Comparison of ENCODE assay signal across 9 mouse cellular contexts in the genomic region with DNA sequence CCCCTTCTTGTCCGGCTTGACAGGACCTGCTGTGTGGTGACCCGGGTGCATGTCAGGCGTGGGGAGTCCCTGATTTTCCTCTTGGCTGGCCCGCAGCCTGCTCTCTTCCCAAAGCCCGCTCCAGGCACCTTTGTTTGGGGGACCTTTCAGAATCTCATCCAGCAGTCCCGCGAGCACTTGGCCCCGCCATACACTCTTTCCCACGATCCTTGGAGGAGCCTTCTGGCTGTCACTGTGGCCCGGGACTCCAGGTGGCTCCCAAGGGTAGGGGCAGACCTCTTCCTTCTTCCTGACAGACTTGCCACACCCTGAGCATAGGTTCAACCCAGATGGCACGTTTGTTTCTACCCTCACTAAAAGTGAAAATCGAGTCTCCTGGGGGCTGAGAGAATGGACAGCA. TPM values are rescaled to one million over a fixed set of nuclear protein-coding genes. Genes with fewer than 3 reads are reported as not detected.
DNase-seq lines count a peak whose midpoint lies in the region; ATAC-seq lines count a peak whose summit lies in the region.
"Had no signal": no experiment of that assay in that cellular context is flagged by ENCODE, and none has a peak within 500 bp of the region (broad histone marks: within the 10 kb centered on the region; RNA-seq: fewer than 3 reads in every experiment).

No protein-coding gene starts in this region.

- H3K27me3 ChIP-seq in forebrain, embryonic 13.5 days, result peaks cover 49% of the 10 kb centered on the region
- H3K27me3 ChIP-seq in forebrain, embryonic 10.5 days (ENCODE audit: poor library complexity, severe bottlenecking), result peaks cover 69% of the 10 kb centered on the region
- H3K27me3 ChIP-seq in liver, embryonic 11.5 days (replicated peaks; ENCODE audit: control insufficient read depth, insufficient read depth, low read length), result peaks cover 51% of the 10 kb centered on the region
- peaks cover 77% of the 10 kb centered on the region for H3K27me3 ChIP-seq in embryonic facial prominence, embryonic 10.5 days (replicated peaks; ENCODE audit: low read depth, poor library complexity, severe bottlenecking)
- H3K27me3 ChIP-seq in limb, embryonic 12.5 days, result peaks cover 72% of the 10 kb centered on the region

- H3K4me3 ChIP-seq in forebrain, embryonic 13.5 days, result no peak overlapping the region
- no peak overlapping the region; the same call in 1 of the 2 replicates for H3K4me3 ChIP-seq in forebrain, embryonic 10.5 days
- peak overlapping the region; percentile 44; the same call in 1 of the 2 replicates for H3K4me3 ChIP-seq in liver, embryonic 11.5 days (ENCODE audit: low read depth, low read length)
- peak overlapping the region; percentile 58 for H3K4me3 ChIP-seq in embryonic facial prominence, embryonic 10.5 days
- peak overlapping the region; percentile 46 for H3K4me3 ChIP-seq in limb, embryonic 12.5 days (replicated peaks)

- no peak overlapping the region; the same call in 1 of the 2 replicates for H3K9ac ChIP-seq in forebrain, embryonic 13.5 days
- no peak overlapping the region for H3K9ac ChIP-seq in liver, embryonic 11.5 days (ENCODE audit: low read depth, low read length)
- H3K9ac ChIP-seq in limb, embryonic 12.5 days (replicated peaks), result no peak overlapping the region

- DNase-seq in forebrain, embryonic 10.5 days (ENCODE audit: extremely low spot score, low spot score), result no peak
- DNase-seq in liver, embryonic 11.5 days (ENCODE audit: low spot score), result no peak
- no peak for DNase-seq in liver
- DNase-seq in embryonic facial prominence, embryonic 10.5 days (ENCODE audit: low spot score), result no peak
- no peak for DNase-seq in T-cell, adult 2 months (ENCODE audit: low spot score)
- DNase-seq: gastrocnemius, postnatal 36 days had no signal

- H3K27ac ChIP-seq in forebrain, embryonic 13.5 days, result no peak overlapping the region
- no peak overlapping the region for H3K27ac ChIP-seq in forebrain, embryonic 10.5 days
- no peak overlapping the region for H3K27ac ChIP-seq in liver, embryonic 11.5 days (ENCODE audit: low read depth, low read length)
- no peak overlapping the region for H3K27ac ChIP-seq in embryonic facial prominence, embryonic 10.5 days (replicated peaks)
- H3K27ac ChIP-seq in limb, embryonic 12.5 days, result no peak overlapping the region

- H3K9me3 ChIP-seq in forebrain, embryonic 13.5 days (replicated peaks), result no peaks in the 10 kb centered on the region
- H3K9me3 ChIP-seq in forebrain, embryonic 10.5 days, result no peaks in the 10 kb centered on the region
- H3K9me3 ChIP-seq in liver, embryonic 11.5 days (ENCODE audit: control insufficient read depth, low read length), result no peaks in the 10 kb centered on the region
- no peaks in the 10 kb centered on the region for H3K9me3 ChIP-seq in embryonic facial prominence, embryonic 10.5 days
- no peaks in the 10 kb centered on the region for H3K9me3 ChIP-seq in limb, embryonic 12.5 days

- ATAC-seq in forebrain, embryonic 13.5 days, result no peak
- ATAC-seq in liver, embryonic 11.5 days (replicated peaks; ENCODE audit: low FRiP score), result no peak
- no peak for ATAC-seq in limb, embryonic 12.5 days (ENCODE audit: insufficient number of reproducible peaks, insufficient read depth, low FRiP score, low TSS enrichment, low read depth)
- ATAC-seq in inflammation-experienced regulatory T-cells, adult 6 months, result no peak

- peaks cover 12% of the 10 kb centered on the region for H3K4me1 ChIP-seq in forebrain, embryonic 13.5 days
- H3K4me1 ChIP-seq in forebrain, embryonic 10.5 days, result peaks cover 16% of the 10 kb centered on the region
- H3K4me1 ChIP-seq in liver, embryonic 11.5 days (replicated peaks; ENCODE audit: control insufficient read depth, insufficient read depth, low read length), result peaks cover 5% of the 10 kb centered on the region; the same call in 1 of the 2 replicates
- peaks cover 19% of the 10 kb centered on the region for H3K4me1 ChIP-seq in embryonic facial prominence, embryonic 10.5 days
- H3K4me1 ChIP-seq in limb, embryonic 12.5 days (replicated peaks), result peaks cover 8% of the 10 kb centered on the region

- H3K4me2 ChIP-seq in forebrain, embryonic 13.5 days, result peak overlapping the region; percentile 74; the same call in 1 of the 2 replicates
- H3K4me2 ChIP-seq in liver, embryonic 11.5 days, result no peak overlapping the region
- H3K4me2 ChIP-seq in limb, embryonic 12.5 days, result peak overlapping the region; percentile 74

- no peaks in the 10 kb centered on the region for H3K36me3 ChIP-seq in forebrain, embryonic 13.5 days (ENCODE audit: poor library complexity, severe bottlenecking)
- no peaks in the 10 kb centered on the region for H3K36me3 ChIP-seq in forebrain, embryonic 10.5 days (replicated peaks)
- H3K36me3 ChIP-seq in liver, embryonic 11.5 days (ENCODE audit: control insufficient read depth, insufficient read depth, low read length), result no peaks in the 10 kb centered on the region
- H3K36me3 ChIP-seq in embryonic facial prominence, embryonic 10.5 days (replicated peaks), result no peaks in the 10 kb centered on the region
- no peaks in the 10 kb centered on the region for H3K36me3 ChIP-seq in limb, embryonic 12.5 days

- WGBS in forebrain, embryonic 13.5 days, result 29% methylated on average over 12 of the region's 12 CpGs
- WGBS in forebrain, embryonic 10.5 days, result 43% methylated on average over 12 of the region's 12 CpGs
- 43% methylated on average over 12 of the region's 12 CpGs for WGBS in liver, embryonic 11.5 days
- WGBS in embryonic facial prominence, embryonic 10.5 days, result 43% methylated on average over 12 of the region's 12 CpGs
- WGBS in limb, embryonic 12.5 days, result 40% methylated on average over 12 of the region's 12 CpGs

RNA-seq across cellular contexts. Expression of a gene that starts 1.0 kb away (rescaled TPM):
- 0.21 and 0.38 TPM in 2 replicates for polyA plus RNA-seq in forebrain, embryonic 13.5 days (2015; fragmentation: Nextera tagmentation; extraction: Ambion mirVana)
- polyA plus RNA-seq in forebrain, embryonic 10.5 days (2016; fragmentation: Nextera tagmentation; extraction: Ambion mirVana), result 0.47 and 0.63 TPM in 2 replicates
- 0.60 and 0.77 TPM in 2 replicates for polyA plus RNA-seq in liver, embryonic 11.5 days (2014; fragmentation: Nextera tagmentation; extraction: Ambion mirVana)
- 1.1 and 1.5 TPM in 2 replicates for polyA plus RNA-seq in embryonic facial prominence, embryonic 10.5 days (2016; fragmentation: Nextera tagmentation; extraction: Ambion mirVana)
- 3.1 and 3.9 TPM in 2 replicates for polyA plus RNA-seq in limb, embryonic 12.5 days (2016; fragmentation: Nextera tagmentation; extraction: Ambion mirVana)
- not detected for polyA plus RNA-seq in inflammation-experienced regulatory T-cells, adult 6 months (2017; shearing (Covaris generic))

RNA-seq across cellular contexts. Expression of a gene that starts 37.0 kb away (rescaled TPM):
- 74.8 and 86.1 TPM in 2 replicates for polyA plus RNA-seq in forebrain, embryonic 13.5 days (2015; fragmentation: Nextera tagmentation; extraction: Ambion mirVana)
- polyA plus RNA-seq in forebrain, embryonic 10.5 days (2016; fragmentation: Nextera tagmentation; extraction: Ambion mirVana), result 223 and 224 TPM in 2 replicates
- 299 and 304 TPM in 2 replicates for polyA plus RNA-seq in liver, embryonic 11.5 days (2014; fragmentation: Nextera tagmentation; extraction: Ambion mirVana)
- 212 and 216 TPM in 2 replicates for polyA plus RNA-seq in embryonic facial prominence, embryonic 10.5 days (2016; fragmentation: Nextera tagmentation; extraction: Ambion mirVana)
- 181 and 182 TPM in 2 replicates for polyA plus RNA-seq in limb, embryonic 12.5 days (2016; fragmentation: Nextera tagmentation; extraction: Ambion mirVana)
- 10 to 100 TPM; 14.4 to 20.1 (median 15.9) TPM for polyA plus RNA-seq in inflammation-experienced regulatory T-cells, adult 6 months (2017; shearing (Covaris generic))

RNA-seq across cellular contexts. Expression of a gene that starts 42.3 kb away (rescaled TPM):
- 24.4 and 29.6 TPM in 2 replicates for polyA plus RNA-seq in forebrain, embryonic 13.5 days (2015; fragmentation: Nextera tagmentation; extraction: Ambion mirVana)
- 35.0 and 36.6 TPM in 2 replicates for polyA plus RNA-seq in forebrain, embryonic 10.5 days (2016; fragmentation: Nextera tagmentation; extraction: Ambion mirVana)
- polyA plus RNA-seq in liver, embryonic 11.5 days (2014; fragmentation: Nextera tagmentation; extraction: Ambion mirVana), result 19.8 and 22.9 TPM in 2 replicates
- 27.9 and 30.7 TPM in 2 replicates for polyA plus RNA-seq in embryonic facial prominence, embryonic 10.5 days (2016; fragmentation: Nextera tagmentation; extraction: Ambion mirVana)
- polyA plus RNA-seq in limb, embryonic 12.5 days (2016; fragmentation: Nextera tagmentation; extraction: Ambion mirVana), result 24.7 and 30.6 TPM in 2 replicates
- 10 to 100 TPM; 18.2 to 30.3 (median 23.7) TPM for polyA plus RNA-seq in inflammation-experienced regulatory T-cells, adult 6 months (2017; shearing (Covaris generic))

RNA-seq across cellular contexts. Expression of a gene that starts 42.5 kb away (rescaled TPM):
- polyA plus RNA-seq in forebrain, embryonic 13.5 days (2015; fragmentation: Nextera tagmentation; extraction: Ambion mirVana), result 56.1 and 62.4 TPM in 2 replicates
- 50.3 and 52.2 TPM in 2 replicates for polyA plus RNA-seq in forebrain, embryonic 10.5 days (2016; fragmentation: Nextera tagmentation; extraction: Ambion mirVana)
- polyA plus RNA-seq in liver, embryonic 11.5 days (2014; fragmentation: Nextera tagmentation; extraction: Ambion mirVana), result 36.5 and 39.9 TPM in 2 replicates
- polyA plus RNA-seq in embryonic facial prominence, embryonic 10.5 days (2016; fragmentation: Nextera tagmentation; extraction: Ambion mirVana), result 48.4 and 50.8 TPM in 2 replicates
- 52.5 and 56.9 TPM in 2 replicates for polyA plus RNA-seq in limb, embryonic 12.5 days (2016; fragmentation: Nextera tagmentation; extraction: Ambion mirVana)
- 10 to 100 TPM; 35.6 to 55.2 (median 39.2) TPM for polyA plus RNA-seq in inflammation-experienced regulatory T-cells, adult 6 months (2017; shearing (Covaris generic))

RNA-seq across cellular contexts. Expression of a gene that starts 52.2 kb away (rescaled TPM):
- 2,689 and 2,766 TPM in 2 replicates for polyA plus RNA-seq in forebrain, embryonic 13.5 days (2015; fragmentation: Nextera tagmentation; extraction: Ambion mirVana)
- polyA plus RNA-seq in forebrain, embryonic 10.5 days (2016; fragmentation: Nextera tagmentation; extraction: Ambion mirVana), result 1,610 and 1,612 TPM in 2 replicates
- polyA plus RNA-seq in liver, embryonic 11.5 days (2014; fragmentation: Nextera tagmentation; extraction: Ambion mirVana), result 1,141 and 1,182 TPM in 2 replicates
- 1,824 and 1,981 TPM in 2 replicates for polyA plus RNA-seq in embryonic facial prominence, embryonic 10.5 days (2016; fragmentation: Nextera tagmentation; extraction: Ambion mirVana)
- polyA plus RNA-seq in limb, embryonic 12.5 days (2016; fragmentation: Nextera tagmentation; extraction: Ambion mirVana), result 2,405 and 2,474 TPM in 2 replicates
- 1,000 to 10,000 TPM; 1,545 to 2,086 (median 2,075) TPM for polyA plus RNA-seq in inflammation-experienced regulatory T-cells, adult 6 months (2017; shearing (Covaris generic))

Comparison
In these comparisons a context has a peak if more than half of its experiments do, and no peak if none do; other contexts are left out.
1. H3K4me3 ChIP-seq: peak in liver, embryonic 11.5 days (single experiment), embryonic facial prominence, embryonic 10.5 days (single experiment) and limb, embryonic 12.5 days (single experiment); none in forebrain, embryonic 13.5 days (single experiment) and forebrain, embryonic 10.5 days (single experiment).